Mouse (Mus musculus) CH12.LX (cell line): ENCODE measurements around the gene Tstd2.

Source experiments
- CTCF ChIP-seq, 2 experiments: IDR thresholded peaks in 1 of 2; conservative IDR thresholded peaks in 1 of 2; 2 replicates each; pipeline ENCODE4 v1.5.1; 2011 to 2012; ENCODE audit warnings: low read depth in 2 of 2, low read length in 2 of 2, improper control_type of control experiment in 1 of 2, inconsistent platforms in 1 of 2, mild to moderate bottlenecking in 1 of 2, moderate library complexity in 1 of 2
- ELF1 ChIP-seq: IDR thresholded peaks from 2 replicates; pipeline ENCODE4 v1.6.1; 2014; ENCODE audit warnings: low read depth, mild to moderate bottlenecking, inconsistent platforms, low read length, improper control_type of control experiment
- KAT2A ChIP-seq: IDR thresholded peaks from 2 replicates; pipeline ENCODE4 v1.6.1; 2012; ENCODE audit warnings: low read length, improper control_type of control experiment, inconsistent platforms; ENCODE audit not compliant: insufficient replicate concordance
- MAFK ChIP-seq: IDR thresholded peaks from 2 replicates; pipeline ENCODE4 v1.6.1; 2011; ENCODE audit warnings: low read length, improper control_type of control experiment; ENCODE audit not compliant: insufficient replicate concordance
- MAX ChIP-seq: IDR thresholded peaks from 2 replicates; pipeline ENCODE4 v1.6.1; 2011; ENCODE audit warnings: low read length, improper control_type of control experiment
- MEF2A ChIP-seq: IDR thresholded peaks from 2 replicates; pipeline ENCODE4 v1.6.1; 2014; ENCODE audit warnings: low read depth, mild to moderate bottlenecking, inconsistent platforms, low read length, improper control_type of control experiment, borderline replicate concordance
- NELFE ChIP-seq: IDR thresholded peaks from 2 replicates; pipeline ENCODE4 v1.6.1; 2011; ENCODE audit warnings: low read depth, low read length, improper control_type of control experiment
- POLR2A ChIP-seq: IDR thresholded peaks from 2 replicates; pipeline ENCODE4 v1.6.1; 2011; ENCODE audit warnings: low read depth, mild to moderate bottlenecking, improper control_type of control experiment, low read length
- SMC3 ChIP-seq: IDR thresholded peaks from 2 replicates; pipeline ENCODE4 v1.6.1; 2011; ENCODE audit warnings: low read depth, low read length, improper control_type of control experiment

- TF ChIP-seq CTCF (conservative IDR thresholded peaks at IDR 0.05 in 1 of 2, IDR thresholded peaks at IDR 0.05 in 1 of 2; ENCODE audit: low read depth in 2 of 2, low read length in 2 of 2) (no peak), NELFE (no peak), MEF2A (no peak), MAX (no peak), POLR2A (no peak), MAFK (no peak), ELF1 (no peak), KAT2A (no peak), SMC3 (no peak)
Observed at GRCm38 (mm10) chr4:46089524-46090125, 48.9 kb downstream of the Tstd2 start.
